ENCODE assay signal across 8 mouse cellular contexts in the genomic region with DNA sequence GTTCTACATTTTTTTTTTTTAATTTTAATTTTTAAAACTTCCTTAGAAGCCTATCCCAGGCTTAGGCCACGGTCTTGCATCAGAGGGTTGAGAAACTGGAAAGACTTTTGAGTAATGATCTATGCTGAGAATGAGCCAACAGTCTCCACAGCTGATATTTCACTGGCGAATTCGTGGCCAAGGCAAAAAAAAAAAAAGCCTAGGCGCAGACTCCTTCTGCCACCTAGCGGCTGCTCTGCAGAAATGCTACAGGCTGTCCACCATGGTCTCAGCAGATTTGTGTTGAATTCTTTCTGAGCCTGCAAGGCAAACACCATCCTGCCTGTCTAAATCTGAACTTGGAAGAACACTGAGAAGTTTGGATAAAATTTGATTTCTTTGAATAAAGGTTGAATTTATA.
DNase-seq lines count a peak whose midpoint lies in the region; ATAC-seq and TF ChIP-seq lines count a peak whose summit lies in the region.

No protein-coding gene starts in this region.

- no peak overlapping the region for H3K27ac ChIP-seq in embryonic facial prominence, embryonic 10.5 days (replicated peaks)
- no peak overlapping the region for H3K27ac ChIP-seq in liver, embryonic 14.5 days
- no peak overlapping the region for H3K27ac ChIP-seq in neural tube, embryonic 13.5 days (replicated peaks)

- 5% methylated on average over 5 of the region's 5 CpGs for WGBS in embryonic facial prominence, embryonic 10.5 days
- 6% methylated on average over 5 of the region's 5 CpGs for WGBS in liver, embryonic 14.5 days (ENCODE audit: insufficient replicate concordance)
- WGBS in neural tube, embryonic 13.5 days, result 6% methylated on average over 5 of the region's 5 CpGs

- no peaks in the 10 kb centered on the region for H3K36me3 ChIP-seq in embryonic facial prominence, embryonic 10.5 days (replicated peaks)
- H3K36me3 ChIP-seq in liver, embryonic 14.5 days (replicated peaks; ENCODE audit: control insufficient read depth, insufficient read depth, low read depth), result no peaks in the 10 kb centered on the region
- H3K36me3 ChIP-seq in neural tube, embryonic 13.5 days, result no peaks in the 10 kb centered on the region

- DNase-seq in ovary, adult 18-20 months (ENCODE audit: low spot score), result peak; percentile 11
- no peak for DNase-seq in ovary, postnatal 10 days (ENCODE audit: low spot score)
- peak; percentile 52 for DNase-seq in ZHBTc4 (ENCODE audit: low read depth, low spot score)
- peak; percentile 50 for DNase-seq in embryonic facial prominence, embryonic 10.5 days (ENCODE audit: low spot score)
- peak in 1 of 3 experiments; percentile 20 for DNase-seq in liver, embryonic 14.5 days (ENCODE audit: low read depth in 3 of 3, low spot score in 3 of 3)
- DNase-seq in Muller cell, postnatal 12 days (ENCODE audit: inconsistent ontology term), result no peak

- no peak overlapping the region for H3K4me3 ChIP-seq in embryonic facial prominence, embryonic 10.5 days
- no peak overlapping the region for H3K4me3 ChIP-seq in liver, embryonic 14.5 days (ENCODE audit: insufficient read depth in 1 of 2, low read depth in 2 of 2, low read length in 2 of 2)
- H3K4me3 ChIP-seq in neural tube, embryonic 13.5 days, result no peak overlapping the region

- H3K4me1 ChIP-seq in embryonic facial prominence, embryonic 10.5 days, result peaks cover 5% of the 10 kb centered on the region; the same call in 1 of the 2 replicates
- H3K4me1 ChIP-seq in liver, embryonic 14.5 days (replicated peaks; ENCODE audit: control insufficient read depth in 2 of 2, insufficient read depth in 2 of 2, low read length in 1 of 2), result no peaks in the 10 kb centered on the region
- peaks cover 8% of the 10 kb centered on the region; the same call in 1 of the 2 replicates for H3K4me1 ChIP-seq in neural tube, embryonic 13.5 days (replicated peaks)

- no peak for TF ChIP-seq EP300 in liver, embryonic 14.5 days (IDR thresholded peaks at IDR 0.05; ENCODE audit: low read depth)

- H3K27me3 ChIP-seq in embryonic facial prominence, embryonic 10.5 days (replicated peaks; ENCODE audit: low read depth, poor library complexity, severe bottlenecking), result no peaks in the 10 kb centered on the region
- no peaks in the 10 kb centered on the region for H3K27me3 ChIP-seq in liver, embryonic 14.5 days (ENCODE audit: control insufficient read depth, insufficient read depth, low read length)
- no peaks in the 10 kb centered on the region for H3K27me3 ChIP-seq in neural tube, embryonic 13.5 days

- H3K4me2 ChIP-seq in liver, embryonic 14.5 days (ENCODE audit: low read depth), result no peak overlapping the region
- H3K4me2 ChIP-seq in neural tube, embryonic 13.5 days, result no peak overlapping the region

- H3K9me3 ChIP-seq in embryonic facial prominence, embryonic 10.5 days, result no peaks in the 10 kb centered on the region
- no peaks in the 10 kb centered on the region for H3K9me3 ChIP-seq in liver, embryonic 14.5 days (ENCODE audit: control insufficient read depth, low read length)
- H3K9me3 ChIP-seq in neural tube, embryonic 13.5 days, result no peaks in the 10 kb centered on the region

- peak; percentile 68 to 86 for ATAC-seq in hematopoietic stem cell, adult 5-6 weeks (replicated peaks in 1 of 2; ENCODE audit: insufficient read depth in 1 of 2, low FRiP score in 2 of 2, low TSS enrichment in 1 of 2, low read depth in 1 of 2, poor library complexity in 2 of 2, severe bottlenecking in 2 of 2)
- no peak for ATAC-seq in liver, embryonic 14.5 days (ENCODE audit: insufficient read depth)
- peak; percentile 40; the same call in 1 of the 2 replicates for ATAC-seq in neural tube, embryonic 13.5 days (ENCODE audit: low read depth)

- TF ChIP-seq CTCF in liver, embryonic 14.5 days (IDR thresholded peaks at IDR 0.05; ENCODE audit: low read depth), result peak; percentile 87

- no peak overlapping the region for H3K9ac ChIP-seq in liver, embryonic 14.5 days (replicated peaks)
- no peak overlapping the region for H3K9ac ChIP-seq in neural tube, embryonic 13.5 days

Comparison
In these comparisons a context has a peak if more than half of its experiments do, and no peak if none do; other contexts are left out.
1. DNase-seq: peak in ovary, adult 18-20 months (single experiment), ZHBTc4 (single experiment) and embryonic facial prominence, embryonic 10.5 days (single experiment); none in ovary, postnatal 10 days (single experiment) and Muller cell, postnatal 12 days (single experiment).